Mouse (Mus musculus): ENCODE results near the gene Rhox2a. TPM values are rescaled to one million over a fixed set of nuclear protein-coding genes. Genes with fewer than 3 reads are reported as not detected.
"Not testable (repeated sequence)": the region's sequence is repeated elsewhere in the genome, so short reads cannot be mapped to it uniquely, and the experiment has no call there.

Gene Rhox2a
- polyA plus RNA-seq (2015; fragmentation: Nextera tagmentation; extraction: Ambion mirVana), result not detected in 2 replicates

DNA sequence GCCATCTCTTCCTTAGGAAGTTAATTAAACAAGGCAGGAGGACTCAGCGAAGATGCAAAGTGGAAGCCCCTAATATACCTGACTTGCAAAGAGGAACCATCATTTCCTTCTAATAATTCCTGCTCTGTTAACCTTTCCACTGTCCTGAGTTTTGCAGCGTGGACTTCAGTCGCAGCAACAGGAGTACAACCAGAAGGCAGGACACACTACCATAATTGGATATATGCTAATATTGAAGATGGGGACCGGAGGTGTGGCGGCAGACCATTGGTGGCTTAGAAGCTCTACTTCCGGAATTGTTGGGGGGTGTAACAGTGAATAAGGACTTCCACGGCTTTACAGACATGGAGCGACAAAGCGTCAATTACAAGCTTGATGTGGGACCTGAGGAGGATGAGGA, at the start of gene Rhox2a:
TSS of gene Rhox2a (plus strand) at position 301 of the 400 bp plus-strand sequence.
- ATAC-seq (ENCODE audit: insufficient number of reproducible peaks, low FRiP score, low TSS enrichment, low read depth); H3K9ac ChIP-seq; H3K4me1 ChIP-seq; H3K27ac ChIP-seq (replicated peaks); H3K27me3 ChIP-seq; H3K4me3 ChIP-seq (replicated peaks); H3K9me3 ChIP-seq (replicated peaks); H3K4me2 ChIP-seq (replicated peaks); H3K36me3 ChIP-seq: not testable (repeated sequence)
- 100% methylated on average over 1 of the region's 9 CpGs for WGBS

DNA sequence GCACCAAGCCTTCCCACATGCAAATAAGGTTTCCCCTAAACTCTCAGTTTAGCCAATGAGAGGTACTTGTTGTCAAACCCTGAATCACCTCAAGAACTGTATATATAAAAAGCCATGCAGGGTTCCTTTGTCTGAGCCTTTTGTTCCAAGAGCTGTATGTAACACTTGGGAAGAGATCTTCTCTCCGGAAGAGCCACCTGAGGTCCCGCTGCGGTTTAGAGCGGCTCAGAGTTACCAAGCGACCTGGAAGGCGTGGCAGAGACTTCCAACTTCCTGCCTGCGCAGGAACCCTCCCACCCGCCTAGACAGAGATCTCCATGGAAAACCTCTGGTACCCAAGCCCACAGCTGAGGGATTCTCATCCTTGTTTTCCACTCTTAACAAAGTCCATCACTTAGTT, 46.1 kb upstream of the Rhox2a start:
- Histone ChIP-seq H3K9ac (no peak overlapping the region), H3K27me3 (no peaks in the 10 kb centered on the region), H3K36me3 (no peaks in the 10 kb centered on the region), H3K4me3 (replicated peaks) (no peak overlapping the region), H3K9me3 (replicated peaks) (no peaks in the 10 kb centered on the region), H3K4me1 (no peaks in the 10 kb centered on the region), H3K27ac (replicated peaks) (no peak overlapping the region), H3K4me2 (replicated peaks) (no peak overlapping the region)
- 55% methylated on average over 8 of the region's 8 CpGs for WGBS
- no peak for ATAC-seq (ENCODE audit: insufficient number of reproducible peaks, low FRiP score, low TSS enrichment, low read depth)

DNA sequence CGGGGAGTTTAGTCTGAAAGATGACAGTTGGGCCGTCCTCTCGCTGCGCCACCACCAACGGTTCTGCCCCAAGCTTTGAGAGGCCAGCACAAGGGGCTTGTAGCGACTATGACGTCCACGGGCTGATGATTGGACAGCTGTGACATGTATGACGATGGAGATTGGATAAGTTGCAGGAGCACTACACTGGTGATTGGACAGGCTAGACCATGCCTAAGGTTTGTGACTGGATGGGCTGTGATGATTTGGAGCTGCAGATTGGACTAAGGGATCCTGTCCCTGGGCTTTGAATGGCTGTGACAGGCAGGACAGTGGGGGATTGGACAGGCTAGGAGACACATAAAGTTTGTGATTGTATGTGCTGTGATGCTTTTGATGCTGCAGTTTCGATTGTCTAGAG, 33.8 kb upstream of the Rhox2a start, which contains the start of gene Gm9:
TSS of gene Gm9 (minus strand) at position 101 of the 400 bp plus-strand sequence.
- 90% methylated on average over 10 of the region's 10 CpGs for WGBS
- Histone ChIP-seq H3K4me3 (replicated peaks) (no peak within 1 kb of the TSS), H3K4me2 (replicated peaks) (no peak within 1 kb of the TSS), H3K27me3 (no peaks in the 10 kb centered on the region), H3K36me3 (no peaks in the 10 kb centered on the region), H3K9me3 (replicated peaks) (no peaks in the 10 kb centered on the region), H3K9ac (no peak within 1 kb of the TSS), H3K4me1 (no peaks in the 10 kb centered on the region), H3K27ac (replicated peaks) (no peak within 1 kb of the TSS)
- no peak for ATAC-seq (ENCODE audit: insufficient number of reproducible peaks, low FRiP score, low TSS enrichment, low read depth)

DNA sequence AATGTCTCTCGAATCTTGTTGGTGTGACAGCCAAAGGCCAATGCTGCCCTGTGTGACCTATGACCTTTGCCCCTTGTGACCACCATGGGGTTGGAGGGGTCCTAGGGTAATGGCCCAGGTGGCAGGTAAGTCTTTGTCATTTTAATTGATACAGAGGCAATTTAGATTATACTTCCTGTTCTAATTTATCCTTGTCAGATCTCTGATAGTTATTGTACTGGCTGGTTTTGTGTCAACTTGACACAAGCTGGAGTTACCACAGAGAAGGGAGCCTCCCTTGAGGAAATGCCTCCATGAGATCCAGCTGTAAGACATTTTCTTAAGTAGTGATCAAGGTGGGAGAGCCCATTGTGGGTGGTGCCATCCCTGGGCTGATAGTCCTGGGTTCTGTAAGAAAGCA, 22.6 kb upstream of the Rhox2a start, which contains the start of gene Rhox1:
TSS of gene Rhox1 (minus strand) at position 101 of the 400 bp plus-strand sequence.
- not testable (repeated sequence) for H3K27ac ChIP-seq (replicated peaks); H3K9me3 ChIP-seq (replicated peaks); H3K4me3 ChIP-seq (replicated peaks); H3K36me3 ChIP-seq; H3K9ac ChIP-seq; ATAC-seq (ENCODE audit: insufficient number of reproducible peaks, low FRiP score, low TSS enrichment, low read depth); H3K4me1 ChIP-seq; H3K4me2 ChIP-seq (replicated peaks); H3K27me3 ChIP-seq
- WGBS, result 68% methylated on average over 1 of the region's 1 CpGs

DNA sequence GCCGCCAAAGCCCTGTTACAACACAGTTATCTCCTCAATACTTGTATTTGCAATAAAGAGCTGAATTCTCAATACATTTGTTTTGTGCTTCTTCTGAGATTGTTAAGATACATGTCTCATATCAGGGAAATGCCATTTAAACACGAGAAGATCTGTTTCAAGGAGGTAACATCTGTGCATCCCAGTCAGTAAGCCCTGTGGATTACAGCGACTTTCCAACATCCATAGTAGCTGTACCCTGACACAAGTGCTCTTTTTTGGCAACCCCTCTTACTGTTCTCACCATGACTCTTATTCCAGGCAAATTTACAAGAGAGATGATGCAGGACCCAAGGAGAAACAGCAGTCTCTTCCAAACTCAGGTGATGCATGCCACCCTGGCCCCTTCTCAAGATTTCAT, 4.8 kb downstream of the Rhox2a start, which contains the start of gene Rhox3a:
TSS of gene Rhox3a (plus strand) at position 301 of the 400 bp plus-strand sequence.
- not testable (repeated sequence) for H3K9ac ChIP-seq; H3K4me2 ChIP-seq (replicated peaks); H3K36me3 ChIP-seq; H3K9me3 ChIP-seq (replicated peaks); ATAC-seq (ENCODE audit: insufficient number of reproducible peaks, low FRiP score, low TSS enrichment, low read depth); H3K27me3 ChIP-seq; H3K27ac ChIP-seq (replicated peaks); H3K4me3 ChIP-seq (replicated peaks); H3K4me1 ChIP-seq
- WGBS, result 70% methylated on average over 1 of the region's 3 CpGs

DNA sequence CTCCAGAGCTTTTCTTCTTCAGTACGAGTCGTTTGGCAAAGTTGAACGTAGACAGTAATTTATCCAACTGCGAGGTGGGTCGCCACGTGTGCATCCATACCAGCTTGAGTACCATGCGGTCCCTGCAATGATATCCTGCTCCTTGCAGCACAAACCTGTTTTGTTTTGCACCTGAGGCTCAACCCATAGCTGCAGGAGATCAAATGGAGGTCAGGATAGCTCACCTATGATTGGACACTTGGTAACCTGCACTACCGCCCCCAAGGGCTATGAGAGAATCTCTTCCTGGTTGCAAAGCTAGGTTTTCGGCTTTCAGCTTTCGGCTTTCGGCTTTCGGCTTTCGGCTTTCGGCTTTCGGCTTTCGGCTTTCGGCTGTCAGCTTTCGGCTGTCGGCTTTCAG, 20.3 kb downstream of the Rhox2a start, which contains the start of gene Rhox4a:
TSS of gene Rhox4a (plus strand) at position 301 of the 400 bp plus-strand sequence.
- not testable (repeated sequence) for H3K27ac ChIP-seq (replicated peaks); H3K4me3 ChIP-seq (replicated peaks); H3K9ac ChIP-seq; H3K4me2 ChIP-seq (replicated peaks); H3K4me1 ChIP-seq; ATAC-seq (ENCODE audit: insufficient number of reproducible peaks, low FRiP score, low TSS enrichment, low read depth); H3K36me3 ChIP-seq; H3K27me3 ChIP-seq; H3K9me3 ChIP-seq (replicated peaks)
- WGBS, result 81% methylated on average over 10 of the region's 19 CpGs

Other genes starting within 250 kb of the Rhox2a start
- gene Sowahd, start 196.1 kb upstream of the Rhox2a start, polyA plus RNA-seq (2015; fragmentation: Nextera tagmentation; extraction: Ambion mirVana), result not detected in 2 replicates
- gene Rpl39, start 159.6 kb upstream of the Rhox2a start, polyA plus RNA-seq (2015; fragmentation: Nextera tagmentation; extraction: Ambion mirVana), result 534 and 566 TPM in 2 replicates
- 16.6 and 17.6 TPM in 2 replicates for gene Upf3b, start 134.7 kb upstream of the Rhox2a start, polyA plus RNA-seq (2015; fragmentation: Nextera tagmentation; extraction: Ambion mirVana)
- 14.1 and 16.5 TPM in 2 replicates for gene Nkap, start 118.2 kb upstream of the Rhox2a start, polyA plus RNA-seq (2015; fragmentation: Nextera tagmentation; extraction: Ambion mirVana)
- 1.2 and 1.4 TPM in 2 replicates for gene Akap14, start 76.1 kb upstream of the Rhox2a start, polyA plus RNA-seq (2015; fragmentation: Nextera tagmentation; extraction: Ambion mirVana)
- gene Ndufa1, start 53.8 kb upstream of the Rhox2a start, polyA plus RNA-seq (2015; fragmentation: Nextera tagmentation; extraction: Ambion mirVana), result 448 and 463 TPM in 2 replicates
- 12.6 and 13.4 TPM in 2 replicates for gene Rnf113a1, start 53.7 kb upstream of the Rhox2a start, polyA plus RNA-seq (2015; fragmentation: Nextera tagmentation; extraction: Ambion mirVana)
- not detected in 2 replicates for gene Gm9, start 33.9 kb upstream of the Rhox2a start, polyA plus RNA-seq (2015; fragmentation: Nextera tagmentation; extraction: Ambion mirVana)
- gene Rhox1, start 22.7 kb upstream of the Rhox2a start, polyA plus RNA-seq (2015; fragmentation: Nextera tagmentation; extraction: Ambion mirVana), result not detected in 2 replicates
- 0.33 TPM in 1 of 2 replicates, not detected in the other for gene Rhox3a, start 4.9 kb downstream of the Rhox2a start, polyA plus RNA-seq (2015; fragmentation: Nextera tagmentation; extraction: Ambion mirVana)
- gene Rhox4a, start 20.4 kb downstream of the Rhox2a start, polyA plus RNA-seq (2015; fragmentation: Nextera tagmentation; extraction: Ambion mirVana), result not detected in 2 replicates
- not detected in 2 replicates for gene Rhox3a2, start 135.1 kb downstream of the Rhox2a start, polyA plus RNA-seq (2015; fragmentation: Nextera tagmentation; extraction: Ambion mirVana)
- 0.55 and 1.5 TPM in 2 replicates for gene Rhox4a2, start 145.9 kb downstream of the Rhox2a start, polyA plus RNA-seq (2015; fragmentation: Nextera tagmentation; extraction: Ambion mirVana)
- not detected in 2 replicates for gene Rhox2b, start 167.1 kb downstream of the Rhox2a start, polyA plus RNA-seq (2015; fragmentation: Nextera tagmentation; extraction: Ambion mirVana)
- gene Rhox4b, start 187.5 kb downstream of the Rhox2a start, polyA plus RNA-seq (2015; fragmentation: Nextera tagmentation; extraction: Ambion mirVana), result 0.43 and 0.72 TPM in 2 replicates
- not detected in 2 replicates for gene Rhox2c, start 208.7 kb downstream of the Rhox2a start, polyA plus RNA-seq (2015; fragmentation: Nextera tagmentation; extraction: Ambion mirVana)
- gene Rhox3c, start 213.6 kb downstream of the Rhox2a start, polyA plus RNA-seq (2015; fragmentation: Nextera tagmentation; extraction: Ambion mirVana), result not detected in 2 replicates
- not detected in 2 replicates for gene Rhox4c, start 235.4 kb downstream of the Rhox2a start, polyA plus RNA-seq (2015; fragmentation: Nextera tagmentation; extraction: Ambion mirVana)
- not detected in 2 replicates for gene Rhox2d, start 248.5 kb downstream of the Rhox2a start, polyA plus RNA-seq (2015; fragmentation: Nextera tagmentation; extraction: Ambion mirVana)

All from embryonic facial prominence, embryonic 15.5 days (tissue).